Mouse (Mus musculus): ENCODE measurements around the gene Pde4d.

Gene Pde4d

GRCm38 (mm10) chr13:108449116-108450097 lies at the start of gene Pde4d:
Gene Pde4d, plus strand, starts transcription at chr13:108449948.
- no peak for DNase-seq (ENCODE audit: low spot score in 2 of 2)

GRCm38 (mm10) chr13:108403197-108403596 lies 46.6 kb upstream of the Pde4d start:
- DNase-seq (ENCODE audit: low spot score in 2 of 2): no peak

GRCm38 (mm10) chr13:108404372-108404771 lies 45.4 kb upstream of the Pde4d start:
- DNase-seq (ENCODE audit: low spot score in 2 of 2): no peak

- DNase-seq (ENCODE audit: low spot score in 2 of 2): no peak
Measured at GRCm38 (mm10) chr13:108415464-108415863, 34.3 kb upstream of the Pde4d start.

DNA sequence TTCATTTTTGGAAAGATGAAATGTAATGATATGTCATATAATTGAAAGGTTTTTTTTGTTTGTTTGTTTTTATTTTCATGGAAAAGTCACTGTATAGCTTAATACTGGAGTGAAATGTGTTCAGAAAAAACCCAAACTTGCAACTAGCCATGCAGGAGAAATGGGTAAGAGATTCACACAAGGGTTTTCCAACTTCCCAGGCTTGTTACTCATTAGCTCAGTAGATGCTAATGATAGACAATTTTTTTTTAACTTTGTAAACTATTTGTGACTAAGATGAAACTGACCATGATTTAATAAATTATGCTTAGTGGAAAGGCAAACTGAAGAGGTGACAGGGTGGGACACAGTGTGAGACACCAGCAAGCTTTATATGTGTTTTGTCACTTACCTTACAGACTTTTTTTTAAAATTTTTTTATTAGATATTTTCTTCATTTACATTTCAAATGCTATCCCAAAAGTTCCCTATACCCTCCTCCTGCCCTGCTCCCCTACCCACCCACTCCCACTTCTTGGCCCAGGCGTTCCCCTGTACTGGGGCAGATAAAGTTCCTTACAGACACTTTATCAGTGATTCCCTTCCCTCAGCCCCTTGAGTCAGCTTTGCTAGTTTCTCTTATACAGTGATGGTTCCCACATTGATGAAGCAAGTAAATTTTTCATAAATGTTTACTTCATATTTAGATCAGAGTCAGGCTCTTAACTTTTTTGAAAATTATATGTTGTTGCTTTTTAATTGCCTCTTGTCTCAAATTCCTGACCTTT lies 30.8 kb upstream of the Pde4d start:
- no peak for DNase-seq (ENCODE audit: low spot score in 2 of 2)

DNA sequence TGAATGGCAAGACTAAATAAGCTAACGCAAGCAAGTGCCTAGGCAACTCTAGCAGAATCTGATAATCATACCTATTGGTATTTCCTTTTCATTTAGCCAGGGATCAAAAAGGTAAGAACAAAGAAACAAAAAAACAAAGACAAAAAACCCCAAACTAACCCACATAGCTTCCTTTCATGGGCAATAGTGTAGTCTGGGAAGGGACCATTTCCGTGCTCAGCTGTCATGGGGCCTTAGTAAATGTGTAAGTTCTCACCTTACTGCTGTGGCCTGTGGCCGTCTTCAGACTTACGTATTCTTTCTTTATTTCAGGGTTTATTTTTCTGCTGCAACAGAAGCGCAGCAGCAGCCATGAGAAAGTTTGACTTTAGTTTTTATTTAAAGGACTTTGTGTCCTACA lies 23.4 kb upstream of the Pde4d start:
- DNase-seq (ENCODE audit: low spot score in 2 of 2): no peak

- no peak for DNase-seq (ENCODE audit: low spot score in 2 of 2)
Measured at GRCm38 (mm10) chr13:108428809-108429208, 20.9 kb upstream of the Pde4d start.

- no peak for DNase-seq (ENCODE audit: low spot score in 2 of 2)
Measured at GRCm38 (mm10) chr13:108429623-108430022, 20.1 kb upstream of the Pde4d start.

DNA sequence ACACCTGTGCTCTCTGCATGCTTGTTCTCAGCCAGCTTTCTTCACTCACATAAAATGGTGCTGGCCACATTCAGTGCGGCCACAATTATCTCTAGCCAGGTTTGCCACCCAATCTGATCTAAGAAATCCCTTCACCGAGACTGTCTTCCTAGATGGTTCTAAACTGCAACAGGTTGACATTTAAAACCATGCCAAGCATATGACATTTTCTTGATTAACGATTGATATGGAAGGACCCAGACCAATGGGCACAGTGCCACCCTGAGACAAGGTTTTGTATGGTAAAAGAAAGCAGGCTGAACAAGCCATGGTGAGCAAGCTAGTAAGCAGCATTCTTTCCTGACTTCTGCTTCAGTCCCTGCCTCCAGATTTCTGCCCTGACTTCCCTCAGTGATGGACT lies 18.0 kb upstream of the Pde4d start:
- DNase-seq (ENCODE audit: low spot score in 2 of 2): no peak

- no peak for DNase-seq (ENCODE audit: low spot score in 2 of 2)
Measured at GRCm38 (mm10) chr13:108435687-108436086, 14.1 kb upstream of the Pde4d start.

- no peak for DNase-seq (ENCODE audit: low spot score in 2 of 2)
Measured at GRCm38 (mm10) chr13:108437424-108437823, 12.3 kb upstream of the Pde4d start.

GRCm38 (mm10) chr13:108439012-108439411 lies 10.7 kb upstream of the Pde4d start:
- no peak for DNase-seq (ENCODE audit: low spot score in 2 of 2)

DNA sequence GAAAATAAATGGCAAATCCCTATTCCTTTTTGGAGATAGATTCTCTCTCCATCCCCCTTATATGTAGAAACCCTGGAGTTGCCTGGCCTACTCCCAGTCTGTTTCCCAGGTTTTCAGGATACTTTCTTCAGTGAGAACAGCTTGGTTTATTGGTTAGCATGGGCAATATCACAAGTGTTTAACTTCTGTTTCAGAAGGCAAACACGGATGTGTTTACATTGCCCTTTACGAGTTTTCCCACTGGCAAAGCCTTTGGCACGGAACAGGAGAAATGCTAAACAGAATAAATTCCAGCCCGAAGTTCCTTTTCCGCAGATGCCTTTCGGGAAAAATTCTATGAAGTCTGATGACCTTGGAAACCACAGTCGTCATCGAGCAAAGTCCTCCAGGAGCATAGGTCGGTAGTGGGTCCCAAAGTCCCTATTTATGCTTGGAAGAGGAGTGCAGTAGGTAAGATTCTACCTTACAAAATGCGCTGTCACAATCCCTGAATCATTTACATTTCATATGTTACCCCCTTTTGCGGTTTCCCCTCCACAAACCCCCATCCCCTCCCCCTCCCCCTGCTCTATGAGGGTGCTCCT lies 1.3 kb upstream of the Pde4d start:
- no peak for DNase-seq (ENCODE audit: low spot score in 2 of 2)

GRCm38 (mm10) chr13:108451122-108451521 lies 1.4 kb downstream of the Pde4d start:
- no peak for DNase-seq (ENCODE audit: low spot score in 2 of 2)

- DNase-seq (ENCODE audit: low spot score in 2 of 2): no peak
Measured at GRCm38 (mm10) chr13:108453064-108453919, 3.5 kb downstream of the Pde4d start.

DNA sequence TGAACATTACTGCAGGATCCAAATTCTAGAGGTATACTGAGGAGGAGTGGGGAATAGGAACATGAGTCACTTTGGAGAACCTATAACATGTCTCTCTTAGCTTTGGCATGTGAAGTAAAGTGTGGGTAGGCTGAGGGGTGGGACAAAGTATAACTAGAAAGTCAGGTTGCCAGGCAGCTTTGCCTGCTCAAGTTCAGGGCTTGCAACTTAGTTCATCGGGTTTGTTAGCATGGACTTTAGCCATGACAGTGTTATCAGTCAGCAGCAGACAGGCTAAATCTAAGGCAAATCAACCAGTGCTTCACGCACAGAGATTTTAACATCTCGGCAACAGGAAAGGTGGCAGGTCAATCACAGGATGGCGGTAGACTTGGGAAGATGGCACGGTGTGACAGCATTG lies 12.8 kb downstream of the Pde4d start:
- DNase-seq (ENCODE audit: low spot score in 2 of 2): no peak

GRCm38 (mm10) chr13:108465755-108466154 lies 16.0 kb downstream of the Pde4d start:
- DNase-seq (ENCODE audit: low spot score in 2 of 2): no peak

GRCm38 (mm10) chr13:108467046-108467445 lies 17.3 kb downstream of the Pde4d start:
- DNase-seq (ENCODE audit: low spot score in 2 of 2): no peak

GRCm38 (mm10) chr13:108480451-108480850 lies 30.7 kb downstream of the Pde4d start:
- DNase-seq (ENCODE audit: low spot score in 2 of 2): no peak

GRCm38 (mm10) chr13:108485036-108485435 lies 35.3 kb downstream of the Pde4d start:
- DNase-seq (ENCODE audit: low spot score in 2 of 2): no peak

DNA sequence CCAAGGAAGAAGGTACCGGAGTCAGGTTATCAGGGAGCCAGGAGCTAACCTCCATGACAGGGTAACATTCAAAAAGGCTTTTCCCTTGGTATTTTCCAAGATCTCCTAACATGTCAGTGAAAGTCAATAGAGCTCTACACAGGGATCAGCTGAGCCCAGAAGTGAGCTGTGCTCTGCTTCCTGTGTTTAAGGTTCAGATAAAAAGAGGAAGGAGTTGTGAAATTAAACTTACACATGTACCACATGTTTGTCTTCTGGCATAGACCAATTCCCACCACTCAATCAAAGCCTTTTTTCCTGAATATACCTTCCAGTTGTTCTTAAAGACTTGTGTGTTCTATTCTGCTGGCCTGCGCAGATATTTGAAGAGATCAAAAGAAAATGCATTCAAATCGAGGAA lies 37.3 kb downstream of the Pde4d start:
- DNase-seq (ENCODE audit: low spot score in 2 of 2): no peak

Data from urinary bladder, postnatal 4 days (tissue).